Mouse (Mus musculus) limb, embryonic 15.5 days (tissue): ENCODE data around the gene Ubash3b. TPM values are rescaled to one million over a fixed set of nuclear protein-coding genes. Genes with fewer than 3 reads are reported as not detected.

Experiments
- ATAC-seq: fragments of 200-750 bp; cut with Nextera tagmentation; 2 replicates; pipeline ENCODE4 v1.8.0; 2017; ENCODE audit warnings: low read depth, moderate TSS enrichment; ENCODE audit not compliant: insufficient number of reproducible peaks, low FRiP score, low TSS enrichment
- H3K27ac ChIP-seq: fragments of 300-500 bp; sonication (generic); 2 replicates; pipeline ENCODE4 v1.5.1; 2015; ENCODE audit warnings: moderate library complexity, mild to moderate bottlenecking, inconsistent platforms
- H3K27me3 ChIP-seq: fragments of 300-500 bp; sonication (generic); 2 replicates; pipeline ENCODE4 v1.6.1; 2015; ENCODE audit warnings: inconsistent platforms
- H3K36me3 ChIP-seq: fragments of 300-500 bp; sonication (generic); 2 replicates; pipeline ENCODE4 v1.6.1; 2015; ENCODE audit warnings: inconsistent platforms
- H3K4me1 ChIP-seq: fragments of 300-500 bp; sonication (generic); 2 replicates; pipeline ENCODE4 v1.6.1; 2015; ENCODE audit warnings: inconsistent platforms
- H3K4me2 ChIP-seq: fragments of 300-500 bp; sonication (generic); 2 replicates; pipeline ENCODE4 v1.6.1; 2015; ENCODE audit warnings: mild to moderate bottlenecking, inconsistent platforms
- H3K4me3 ChIP-seq: fragments of 300-500 bp; sonication (generic); 2 replicates; pipeline ENCODE4 v1.5.1; 2015; ENCODE audit warnings: mild to moderate bottlenecking, inconsistent platforms
- H3K9ac ChIP-seq: fragments of 300-500 bp; sonication (generic); 2 replicates; pipeline ENCODE4 v1.6.1; 2015; ENCODE audit warnings: inconsistent platforms
- H3K9me3 ChIP-seq: fragments of 300-500 bp; sonication (generic); 2 replicates; pipeline ENCODE4 v1.6.1; 2016; ENCODE audit warnings: inconsistent platforms
- WGBS: fragments of 180-500 bp; shearing (Covaris S2); methylation state at CpG from one replicate; pipeline ENCODE4 v1.1.7; 2015; 5-methylcytosine and 5-hydroxymethylcytosine counted together
- polyA plus RNA-seq: library from polyadenylated mRNA; unstranded; fragments of >200 nt; fragmentation: Nextera tagmentation; extraction: Ambion mirVana; gene quantifications from 2 replicates; pipeline ENCODE4 v1.2.1, GENCODE M21; 2015

Gene Ubash3b
- polyA plus RNA-seq, 1 experiment from 2014 or later: 6.8 TPM

GRCm38 (mm10) chr9:40961401-40961800, 200.1 kb downstream of the Ubash3b start:
- H3K4me3 ChIP-seq: no peak overlapping the region
- peaks cover 9% of the 10 kb centered on the region for H3K4me1 ChIP-seq
- no peak overlapping the region for H3K4me2 ChIP-seq
- no peak for ATAC-seq
- no peak overlapping the region for H3K9ac ChIP-seq
- H3K36me3 ChIP-seq: no peaks in the 10 kb centered on the region
- peaks cover 19% of the 10 kb centered on the region for H3K27me3 ChIP-seq
- no peaks in the 10 kb centered on the region for H3K9me3 ChIP-seq
- WGBS: 26% methylated on average over 3 of the region's 3 CpGs
- no peak overlapping the region for H3K27ac ChIP-seq

Other genes with a start within 250 kb of the Ubash3b start
- not detected in 2 replicates for gene Jhy, start 197.6 kb downstream of the Ubash3b start, polyA plus RNA-seq
- gene Crtam, start 157.1 kb downstream of the Ubash3b start, polyA plus RNA-seq: 0.20 and 0.24 TPM in 2 replicates